Mouse (Mus musculus): ENCODE results near the gene Nmnat1. TPM values are rescaled to one million over a fixed set of nuclear protein-coding genes. Genes with fewer than 3 reads are reported as not detected.
"Not testable (repeated sequence)": the region's sequence is repeated elsewhere in the genome, so short reads cannot be mapped to it uniquely, and the experiment has no call there.

Nmnat1 gene
- polyA plus RNA-seq, 1 experiment from 2014 or later, result 12.2 TPM

- no peaks in the 10 kb centered on the region for H3K36me3 ChIP-seq (replicated peaks; ENCODE audit: control insufficient read depth, insufficient read depth, low read depth, low read length)
- no peak for DNase-seq (ENCODE audit: low spot score)
- no peak overlapping the region for H3K27ac ChIP-seq (replicated peaks; ENCODE audit: low read depth, low read length)
- H3K9ac ChIP-seq (replicated peaks; ENCODE audit: low read length), result no peak overlapping the region
- H3K9me3 ChIP-seq (replicated peaks; ENCODE audit: control insufficient read depth, low read length), result no peaks in the 10 kb centered on the region
- H3K27me3 ChIP-seq (ENCODE audit: control insufficient read depth, insufficient read depth, low read length), result no peaks in the 10 kb centered on the region
- no peak overlapping the region for H3K4me2 ChIP-seq (ENCODE audit: low read depth, low read length)
- no peak overlapping the region for H3K4me3 ChIP-seq (ENCODE audit: low read depth, low read length)
- ATAC-seq (replicated peaks; ENCODE audit: insufficient number of reproducible peaks, low FRiP score, low TSS enrichment, low read depth), result no peak
- no peaks in the 10 kb centered on the region for H3K4me1 ChIP-seq (ENCODE audit: control insufficient read depth, insufficient read depth, low read length)
- WGBS, result 91% methylated on average over 1 of the region's 1 CpGs
Observed at GRCm38 (mm10) chr4:149459425-149459824, 25.6 kb downstream of the Nmnat1 start.

GRCm38 (mm10) chr4:149458526-149458925 is 26.5 kb downstream of the Nmnat1 start:
- Histone ChIP-seq H3K27me3 (ENCODE audit: control insufficient read depth, insufficient read depth, low read length) (no peaks in the 10 kb centered on the region), H3K4me3 (ENCODE audit: low read depth, low read length) (no peak overlapping the region), H3K36me3 (replicated peaks; ENCODE audit: control insufficient read depth, insufficient read depth, low read depth, low read length) (no peaks in the 10 kb centered on the region), H3K9me3 (replicated peaks; ENCODE audit: control insufficient read depth, low read length) (no peaks in the 10 kb centered on the region), H3K4me2 (ENCODE audit: low read depth, low read length) (no peak overlapping the region), H3K27ac (replicated peaks; ENCODE audit: low read depth, low read length) (no peak overlapping the region), H3K4me1 (ENCODE audit: control insufficient read depth, insufficient read depth, low read length) (no peaks in the 10 kb centered on the region), H3K9ac (replicated peaks; ENCODE audit: low read length) (no peak overlapping the region)
- 28% methylated on average over 5 of the region's 5 CpGs for WGBS
- DNase-seq (ENCODE audit: low spot score), result no peak
- ATAC-seq (replicated peaks; ENCODE audit: insufficient number of reproducible peaks, low FRiP score, low TSS enrichment, low read depth), result no peak

- Histone ChIP-seq H3K27me3 (ENCODE audit: control insufficient read depth, insufficient read depth, low read length) (no peaks in the 10 kb centered on the region), H3K4me3 (ENCODE audit: low read depth, low read length) (no peak overlapping the region), H3K36me3 (replicated peaks; ENCODE audit: control insufficient read depth, insufficient read depth, low read depth, low read length) (no peaks in the 10 kb centered on the region), H3K4me1 (ENCODE audit: control insufficient read depth, insufficient read depth, low read length) (no peaks in the 10 kb centered on the region), H3K9me3 (replicated peaks; ENCODE audit: control insufficient read depth, low read length) (no peaks in the 10 kb centered on the region), H3K27ac (replicated peaks; ENCODE audit: low read depth, low read length) (no peak overlapping the region), H3K4me2 (ENCODE audit: low read depth, low read length) (no peak overlapping the region), H3K9ac (replicated peaks; ENCODE audit: low read length) (no peak overlapping the region)
- DNase-seq (ENCODE audit: low spot score) (no peak), ATAC-seq (replicated peaks; ENCODE audit: insufficient number of reproducible peaks, low FRiP score, low TSS enrichment, low read depth) (no peak)
- WGBS, result 79% methylated on average over 6 of the region's 6 CpGs
Observed at GRCm38 (mm10) chr4:149457831-149458430, 27.1 kb downstream of the Nmnat1 start.

- H3K27ac ChIP-seq (replicated peaks; ENCODE audit: low read depth, low read length); H3K9me3 ChIP-seq (replicated peaks; ENCODE audit: control insufficient read depth, low read length); H3K4me2 ChIP-seq (ENCODE audit: low read depth, low read length); H3K27me3 ChIP-seq (ENCODE audit: control insufficient read depth, insufficient read depth, low read length); H3K4me3 ChIP-seq (ENCODE audit: low read depth, low read length); DNase-seq (ENCODE audit: low spot score); ATAC-seq (replicated peaks; ENCODE audit: insufficient number of reproducible peaks, low FRiP score, low TSS enrichment, low read depth); H3K36me3 ChIP-seq (replicated peaks; ENCODE audit: control insufficient read depth, insufficient read depth, low read depth, low read length); H3K4me1 ChIP-seq (ENCODE audit: control insufficient read depth, insufficient read depth, low read length); H3K9ac ChIP-seq (replicated peaks; ENCODE audit: low read length): not testable (repeated sequence)
- WGBS, result 87% methylated on average over 25 of the region's 27 CpGs
Observed at GRCm38 (mm10) chr4:149457163-149457562, 27.8 kb downstream of the Nmnat1 start.

GRCm38 (mm10) chr4:149454879-149455278 is 30.1 kb downstream of the Nmnat1 start, which contains the start of gene Rbp7:
Rbp7 (minus strand) TSS chr4:149454978.
- H3K4me1 ChIP-seq (ENCODE audit: control insufficient read depth, insufficient read depth, low read length), result no peaks in the 10 kb centered on the region
- ATAC-seq (replicated peaks; ENCODE audit: insufficient number of reproducible peaks, low FRiP score, low TSS enrichment, low read depth), result no peak
- 56% methylated on average over 8 of the region's 8 CpGs for WGBS
- no peaks in the 10 kb centered on the region for H3K9me3 ChIP-seq (replicated peaks; ENCODE audit: control insufficient read depth, low read length)
- H3K4me3 ChIP-seq (ENCODE audit: low read depth, low read length), result no peak within 1 kb of the TSS
- no peaks in the 10 kb centered on the region for H3K27me3 ChIP-seq (ENCODE audit: control insufficient read depth, insufficient read depth, low read length)
- DNase-seq (ENCODE audit: low spot score), result no peak
- no peaks in the 10 kb centered on the region for H3K36me3 ChIP-seq (replicated peaks; ENCODE audit: control insufficient read depth, insufficient read depth, low read depth, low read length)
- no peak within 1 kb of the TSS for H3K27ac ChIP-seq (replicated peaks; ENCODE audit: low read depth, low read length)
- no peak within 1 kb of the TSS for H3K9ac ChIP-seq (replicated peaks; ENCODE audit: low read length)
- no peak within 1 kb of the TSS for H3K4me2 ChIP-seq (ENCODE audit: low read depth, low read length)

GRCm38 (mm10) chr4:149454263-149454662 is 30.7 kb downstream of the Nmnat1 start:
- Histone ChIP-seq H3K9ac (replicated peaks; ENCODE audit: low read length) (no peak overlapping the region), H3K4me3 (ENCODE audit: low read depth, low read length) (no peak overlapping the region), H3K36me3 (replicated peaks; ENCODE audit: control insufficient read depth, insufficient read depth, low read depth, low read length) (no peaks in the 10 kb centered on the region), H3K4me1 (ENCODE audit: control insufficient read depth, insufficient read depth, low read length) (no peaks in the 10 kb centered on the region), H3K9me3 (replicated peaks; ENCODE audit: control insufficient read depth, low read length) (no peaks in the 10 kb centered on the region), H3K27me3 (ENCODE audit: control insufficient read depth, insufficient read depth, low read length) (no peaks in the 10 kb centered on the region), H3K27ac (replicated peaks; ENCODE audit: low read depth, low read length) (no peak overlapping the region), H3K4me2 (ENCODE audit: low read depth, low read length) (no peak overlapping the region)
- ATAC-seq (replicated peaks; ENCODE audit: insufficient number of reproducible peaks, low FRiP score, low TSS enrichment, low read depth) (no peak), DNase-seq (ENCODE audit: low spot score) (no peak)
- 83% methylated on average over 17 of the region's 17 CpGs for WGBS

- H3K4me2 ChIP-seq (ENCODE audit: low read depth, low read length), result no peak overlapping the region
- WGBS, result 83% methylated on average over 4 of the region's 4 CpGs
Observed at GRCm38 (mm10) chr4:149453656-149454055, 31.3 kb downstream of the Nmnat1 start.

GRCm38 (mm10) chr4:149450636-149451035 is 34.4 kb downstream of the Nmnat1 start:
- no peak for DNase-seq (ENCODE audit: low spot score)
- H3K9ac ChIP-seq (replicated peaks; ENCODE audit: low read length), result no peak overlapping the region
- no peak overlapping the region for H3K4me2 ChIP-seq (ENCODE audit: low read depth, low read length)
- H3K27ac ChIP-seq (replicated peaks; ENCODE audit: low read depth, low read length), result no peak overlapping the region
- no peaks in the 10 kb centered on the region for H3K4me1 ChIP-seq (ENCODE audit: control insufficient read depth, insufficient read depth, low read length)
- no peak overlapping the region for H3K4me3 ChIP-seq (ENCODE audit: low read depth, low read length)
- WGBS, result 83% methylated on average over 3 of the region's 3 CpGs
- H3K36me3 ChIP-seq (replicated peaks; ENCODE audit: control insufficient read depth, insufficient read depth, low read depth, low read length), result no peaks in the 10 kb centered on the region
- no peaks in the 10 kb centered on the region for H3K9me3 ChIP-seq (replicated peaks; ENCODE audit: control insufficient read depth, low read length)
- ATAC-seq (replicated peaks; ENCODE audit: insufficient number of reproducible peaks, low FRiP score, low TSS enrichment, low read depth), result no peak
- H3K27me3 ChIP-seq (ENCODE audit: control insufficient read depth, insufficient read depth, low read length), result no peaks in the 10 kb centered on the region

More at GRCm38 (mm10) chr4:149453656-149454055, 31.3 kb downstream of the Nmnat1 start:
- DNase-seq (ENCODE audit: low spot score) (peak; percentile 29), ATAC-seq (replicated peaks; ENCODE audit: insufficient number of reproducible peaks, low FRiP score, low TSS enrichment, low read depth) (no peak)
- no peak overlapping the region for H3K4me3 ChIP-seq (ENCODE audit: low read depth, low read length)
- H3K9me3 ChIP-seq (replicated peaks; ENCODE audit: control insufficient read depth, low read length), result no peaks in the 10 kb centered on the region
- no peaks in the 10 kb centered on the region for H3K36me3 ChIP-seq (replicated peaks; ENCODE audit: control insufficient read depth, insufficient read depth, low read depth, low read length)
- H3K4me1 ChIP-seq (ENCODE audit: control insufficient read depth, insufficient read depth, low read length), result no peaks in the 10 kb centered on the region
- H3K27me3 ChIP-seq (ENCODE audit: control insufficient read depth, insufficient read depth, low read length), result no peaks in the 10 kb centered on the region
- no peak overlapping the region for H3K27ac ChIP-seq (replicated peaks; ENCODE audit: low read depth, low read length)
- no peak overlapping the region for H3K9ac ChIP-seq (replicated peaks; ENCODE audit: low read length)
